Mouse (Mus musculus) right cerebral cortex, postnatal 25 days (tissue): ENCODE measurements around the gene Impg1.

Experiments used
- DNase-seq: peaks from one replicate; pipeline ENCODE4 v3.0.0; 2022

Gene Impg1

DNA sequence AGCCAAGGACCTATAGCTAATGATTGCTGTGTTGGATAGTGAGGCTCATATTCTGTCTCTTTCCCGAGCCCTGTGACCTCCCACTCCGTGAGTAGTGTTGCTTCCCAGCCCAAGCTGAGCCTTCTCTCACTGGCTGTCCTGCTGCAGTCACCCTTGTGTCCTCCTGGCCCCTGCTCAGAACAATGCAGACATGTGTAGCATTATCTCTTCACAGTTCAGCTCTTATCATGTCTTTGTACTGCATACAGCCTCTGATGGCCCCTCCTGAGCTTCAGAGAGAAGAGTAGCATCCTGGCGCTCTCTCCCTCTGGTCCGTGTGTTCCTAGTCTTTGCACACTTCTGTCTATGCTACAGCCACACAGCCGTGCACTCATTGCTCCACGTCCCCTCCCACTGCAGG is 187.5 kb downstream of the Impg1 start:
- no peak for DNase-seq

DNA sequence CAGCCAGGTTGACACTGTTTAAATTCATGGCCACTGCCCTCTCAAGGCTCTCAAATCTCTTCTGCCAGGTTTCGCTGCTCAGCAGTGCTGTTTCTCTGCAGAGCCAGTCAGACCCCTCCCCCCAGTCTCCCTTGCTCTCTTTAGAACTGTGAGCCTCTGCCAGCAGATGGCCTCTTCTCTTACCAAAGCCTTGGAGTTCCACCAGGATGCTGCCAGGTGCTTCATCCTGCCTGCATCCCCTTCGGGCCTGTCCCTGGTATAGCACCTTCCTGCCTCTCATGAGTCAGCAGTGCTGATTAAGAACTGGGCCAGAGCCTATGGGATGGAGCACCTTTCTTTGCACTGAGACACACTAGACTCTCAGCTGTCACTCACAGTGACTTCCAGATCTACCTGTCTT is 188.1 kb downstream of the Impg1 start:
- DNase-seq: no peak

DNA sequence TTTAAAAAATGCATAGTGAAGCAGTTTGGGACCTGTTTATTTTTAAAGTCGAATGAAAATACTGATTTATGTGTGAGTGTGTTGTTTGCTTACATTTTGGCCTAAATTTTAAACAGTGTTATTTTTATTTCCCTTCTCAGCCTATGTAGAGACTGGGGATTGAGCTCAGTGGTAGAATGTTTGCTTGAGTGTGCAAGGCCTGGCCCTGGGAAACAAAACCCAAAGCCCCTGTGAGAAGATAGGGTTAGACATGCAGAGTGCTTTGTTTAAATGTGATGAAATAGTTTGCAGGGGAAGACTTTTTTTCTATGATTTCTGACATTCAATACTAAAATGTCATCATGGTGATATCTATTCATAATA is 189.5 kb downstream of the Impg1 start:
- DNase-seq: no peak

DNA sequence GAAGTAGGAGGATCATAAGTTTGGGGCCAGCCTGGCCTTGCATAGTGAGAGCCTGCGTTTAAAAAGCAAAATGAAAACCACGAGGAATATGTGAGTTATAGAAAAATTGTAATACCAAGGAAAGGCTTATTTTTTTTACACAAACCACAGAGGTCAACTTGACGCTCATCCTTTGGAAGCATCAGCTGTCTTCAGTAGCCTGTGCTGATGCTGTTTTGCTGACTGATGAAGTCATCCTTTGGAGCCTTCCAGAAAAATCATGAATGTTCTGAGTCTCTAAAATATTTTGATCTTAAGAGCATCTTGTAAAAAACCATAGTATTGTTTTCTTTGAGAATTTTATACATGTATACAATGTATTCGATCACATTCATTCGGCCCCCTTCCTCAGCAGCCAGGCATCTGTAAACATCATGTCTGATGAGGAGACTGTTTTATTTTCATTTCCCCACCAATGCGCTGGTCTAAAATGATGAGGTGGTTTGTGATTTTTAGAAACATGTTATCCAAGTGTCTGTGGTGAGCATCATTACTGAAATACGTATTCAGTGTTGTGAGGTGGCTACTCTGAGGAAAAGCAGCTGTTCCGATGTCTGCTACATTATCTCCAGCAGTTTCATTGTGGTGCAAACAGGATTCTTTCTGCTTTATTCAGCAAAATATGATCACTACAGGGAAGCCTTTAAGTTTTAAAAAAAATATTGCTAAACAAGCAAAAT is 190.1 kb downstream of the Impg1 start:
- DNase-seq: no peak

DNA sequence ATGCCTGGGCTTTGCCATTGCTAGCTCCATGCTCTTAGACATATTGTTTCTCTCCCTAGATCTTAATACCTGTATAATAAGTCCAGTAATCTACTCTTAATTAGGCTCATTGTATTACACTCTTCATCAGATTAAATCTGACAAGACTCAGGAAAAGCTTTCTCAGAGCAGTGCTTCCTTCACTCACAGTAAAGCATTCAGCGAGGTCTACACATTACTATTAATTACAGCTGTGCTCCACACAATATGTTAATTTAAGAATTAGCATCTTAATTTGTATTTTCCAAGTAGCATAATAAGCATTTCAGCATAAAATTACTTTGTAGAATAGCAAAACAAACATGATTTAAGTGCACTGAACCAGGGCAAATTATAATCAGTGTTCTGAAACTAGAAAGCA is 192.3 kb downstream of the Impg1 start:
- no peak for DNase-seq

DNA sequence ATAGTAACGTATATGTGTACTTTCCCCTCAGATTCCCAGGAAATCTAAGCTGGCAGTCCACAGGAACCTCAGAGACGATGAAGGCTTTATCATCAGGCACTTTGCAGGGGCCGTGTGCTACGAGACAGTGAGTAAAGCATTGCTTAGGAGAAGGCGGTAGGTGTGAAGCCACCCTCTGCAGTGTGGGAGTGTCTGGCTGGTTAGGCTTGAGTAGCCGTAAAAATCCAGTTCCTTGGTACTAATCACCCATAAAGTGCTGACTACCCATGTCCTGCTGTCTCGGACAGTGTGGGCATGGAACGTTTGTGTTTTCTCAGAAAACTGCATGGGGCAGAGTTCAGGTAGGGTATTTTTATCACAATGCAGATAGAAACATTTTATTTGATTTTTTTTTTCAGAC is 195.7 kb downstream of the Impg1 start:
- no peak for DNase-seq

DNA sequence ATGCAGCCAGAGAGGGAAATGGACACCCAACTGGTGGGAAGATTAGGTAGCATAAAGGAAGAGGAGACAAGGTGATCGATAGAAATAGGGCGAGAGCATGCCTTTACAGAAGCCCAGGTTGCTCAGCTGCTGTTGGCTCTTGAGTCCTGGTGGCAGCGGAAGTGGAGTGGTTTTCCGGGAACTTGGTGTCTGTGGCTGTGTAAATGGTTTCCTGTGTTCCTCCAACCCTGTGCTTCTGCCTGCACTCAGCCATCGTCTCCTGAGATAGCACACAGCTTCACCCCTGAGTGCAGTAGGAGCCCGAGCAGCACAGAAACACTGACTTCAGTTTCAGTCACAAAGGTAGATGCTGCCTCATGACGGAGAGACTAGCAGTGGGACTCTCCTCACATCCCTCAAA is 198.8 kb downstream of the Impg1 start:
- DNase-seq: no peak

DNA sequence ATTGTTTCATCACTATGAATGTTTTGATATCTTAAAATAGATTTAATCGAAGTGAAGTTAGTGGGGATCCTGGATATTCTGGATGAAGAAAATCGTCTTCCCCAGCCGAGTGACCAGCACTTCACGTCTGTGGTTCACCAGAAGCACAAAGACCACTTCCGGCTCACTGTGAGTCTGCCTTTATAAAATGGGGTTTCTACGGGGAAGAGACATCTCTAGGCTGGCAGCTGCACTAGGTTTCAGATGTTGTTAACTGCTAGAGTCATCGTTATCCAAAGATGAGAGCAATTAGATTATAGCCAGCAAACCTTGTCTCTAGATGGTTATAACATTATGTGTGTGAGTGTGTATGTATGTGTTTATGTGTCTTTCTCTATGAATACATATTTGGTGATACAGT is 199.2 kb downstream of the Impg1 start:
- DNase-seq: no peak
